In the genomic region with DNA sequence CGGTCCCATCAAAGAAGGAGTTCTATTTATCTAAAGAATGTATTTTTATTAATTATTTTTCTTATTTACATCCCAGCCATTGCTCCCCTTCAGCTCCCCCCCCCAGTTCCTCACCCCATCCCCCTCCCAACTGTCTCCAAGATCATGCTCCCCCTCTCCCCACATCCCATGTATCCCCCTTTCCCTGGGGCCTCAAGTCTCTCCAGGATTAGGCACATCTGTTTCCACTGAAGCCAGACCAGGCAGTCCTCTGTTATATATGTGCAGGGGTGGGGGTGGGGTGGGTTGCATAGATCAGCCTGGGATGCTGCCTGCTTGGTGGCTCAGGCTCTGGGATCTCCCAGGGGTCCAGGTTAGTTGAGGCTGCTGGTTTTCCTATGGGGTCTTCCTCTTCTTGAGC, we compare ENCODE assay signal across 21 mouse cellular contexts.
"Had no signal": no experiment of that assay in that cellular context is flagged by ENCODE, and none has a peak within 500 bp of the region (broad histone marks: within the 10 kb centered on the region; RNA-seq: fewer than 3 reads in every experiment).

No protein-coding gene starts in this region.

- H3K27me3 ChIP-seq: intestine, embryonic 15.5 days; kidney, embryonic 15.5 days; limb, embryonic 15.5 days; lung, embryonic 15.5 days; megakaryocyte, embryonic 14.5 days; stomach, embryonic 15.5 days had no signal

- H3K36me3 ChIP-seq: intestine, embryonic 15.5 days; kidney, embryonic 15.5 days; limb, embryonic 15.5 days; lung, embryonic 15.5 days; stomach, embryonic 15.5 days had no signal

- H3K9me3 ChIP-seq: intestine, embryonic 15.5 days; kidney, embryonic 15.5 days; limb, embryonic 15.5 days; lung, embryonic 15.5 days; megakaryocyte, embryonic 14.5 days; stomach, embryonic 15.5 days had no signal

- H3K4me3 ChIP-seq: intestine, embryonic 15.5 days; kidney, embryonic 15.5 days; limb, embryonic 15.5 days; lung, embryonic 15.5 days; megakaryocyte, embryonic 14.5 days; stomach, embryonic 15.5 days had no signal

- H3K4me1 ChIP-seq: intestine, embryonic 15.5 days; kidney, embryonic 15.5 days; limb, embryonic 15.5 days; lung, embryonic 15.5 days; megakaryocyte, embryonic 14.5 days; stomach, embryonic 15.5 days had no signal

- ATAC-seq: intestine, embryonic 15.5 days had no signal

- H3K4me2 ChIP-seq: intestine, embryonic 15.5 days; kidney, embryonic 15.5 days; limb, embryonic 15.5 days; liver, embryonic 11.5 days; lung, embryonic 15.5 days; midbrain, embryonic 11.5 days; stomach, embryonic 15.5 days had no signal

- H3K27ac ChIP-seq: intestine, embryonic 15.5 days; kidney, embryonic 15.5 days; limb, embryonic 15.5 days; liver, embryonic 14.5 days; lung, embryonic 15.5 days; stomach, embryonic 15.5 days had no signal

- DNase-seq: kidney, adult 11 months; kidney, adult 8-10 months; kidney, postnatal 10 days; kidney, postnatal 36 days; layer of hippocampus, adult 9-11 months; lung, adult 18-20 months; lung, postnatal 36 days; midbrain, embryonic 14.5 days; right cerebral cortex, adult 18-20 months; right cerebral cortex, postnatal 14 days; right cerebral cortex, postnatal 4 days; thymus, postnatal 25 days had no signal

- H3K9ac ChIP-seq: intestine, embryonic 15.5 days; kidney, embryonic 15.5 days; limb, embryonic 15.5 days; liver, embryonic 14.5 days; lung, embryonic 15.5 days; stomach, embryonic 15.5 days had no signal
